Mouse (Mus musculus) liver, postnatal 0 days (tissue): ENCODE data around the gene Mrpl11.

Source experiments
- CTCF ChIP-seq: sonication (generic); IDR thresholded peaks from 2 replicates; pipeline ENCODE4 v1.5.1; 2016; ENCODE audit warnings: antibody characterized with exemption, low read depth
- EP300 ChIP-seq: IDR thresholded peaks from 2 replicates; pipeline ENCODE4 v1.6.1; 2016; ENCODE audit warnings: antibody characterized with exemption, low read depth, mild to moderate bottlenecking

DNA sequence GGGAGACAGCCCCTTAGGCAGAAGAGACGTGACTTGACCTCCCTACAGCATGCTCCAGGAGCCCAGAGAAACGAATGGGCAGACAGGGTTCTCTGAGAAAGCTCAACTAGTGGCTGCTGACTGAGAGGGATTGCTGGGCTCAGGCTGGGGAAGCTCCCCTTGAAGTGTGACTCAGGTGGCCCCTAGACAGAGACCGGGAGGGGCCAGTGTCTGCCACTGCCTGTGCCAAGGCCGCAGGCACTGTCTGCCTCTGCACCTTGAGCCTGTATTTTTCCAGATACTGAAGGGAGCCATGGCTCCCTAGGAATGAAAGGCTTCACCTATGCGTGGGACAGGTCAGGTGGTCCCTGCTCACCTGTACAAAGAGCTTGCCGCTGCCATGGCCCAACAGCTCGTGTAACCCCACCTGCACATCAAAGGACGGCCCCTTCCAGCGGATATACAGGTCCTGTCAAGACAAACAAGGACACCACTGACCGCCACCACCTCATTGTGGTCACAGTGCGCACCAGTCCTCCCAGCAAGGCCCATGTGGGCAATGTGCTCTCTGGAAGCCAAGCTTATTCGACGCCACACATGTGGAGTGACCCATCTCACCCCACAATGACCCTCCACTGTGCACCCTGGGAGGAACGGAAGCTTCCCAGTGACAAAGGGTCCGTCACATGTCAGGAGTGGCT, 45.9 kb upstream of the Mrpl11 start:
- no peak for TF ChIP-seq CTCF
- no peak for TF ChIP-seq EP300
